Mouse (Mus musculus) liver, embryonic 14.5 days (tissue): Measurements from ENCODE around the gene Apoc4.

ENCODE experiments used
- CTCF ChIP-seq: IDR thresholded peaks from 2 replicates; pipeline ENCODE4 v1.5.1; 2016; ENCODE audit warnings: antibody characterized with exemption, low read depth, control low read depth
- EP300 ChIP-seq: IDR thresholded peaks from 2 replicates; pipeline ENCODE4 v1.6.1; 2016; ENCODE audit warnings: antibody characterized with exemption, low read depth

DNA sequence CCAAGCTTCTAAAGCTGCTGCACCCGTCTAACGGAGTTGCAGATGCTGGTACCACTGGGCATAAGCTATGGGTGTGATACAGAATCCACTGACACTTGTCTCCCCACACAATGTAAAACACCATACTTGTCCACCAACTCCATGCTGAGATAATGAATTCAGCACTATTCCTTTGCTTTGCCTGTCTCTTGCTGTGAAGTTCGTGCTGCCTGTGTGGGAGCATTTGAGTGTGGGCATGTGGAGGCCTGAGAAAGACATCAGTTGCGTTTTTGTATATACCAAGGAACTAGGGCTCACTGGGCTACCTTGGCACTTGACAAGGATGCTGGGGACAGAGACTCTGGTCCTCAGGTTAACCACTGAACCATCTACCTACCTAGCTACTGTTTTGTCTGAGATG, 40.1 kb downstream of the Apoc4 start:
- TF ChIP-seq CTCF (no peak), EP300 (no peak)
